Comparison of ENCODE assay signal across 27 mouse cellular contexts in genomic region chr10:67090611-67091010, GRCm38 (mm10).
"Had no signal": no experiment of that assay in that cellular context is flagged by ENCODE, and none has a peak within 500 bp of the region (broad histone marks: within the 10 kb centered on the region; RNA-seq: fewer than 3 reads in every experiment).

No protein-coding gene starts in this region.

- H3K27me3 ChIP-seq: embryonic facial prominence, embryonic 12.5 days; embryonic facial prominence, embryonic 13.5 days; embryonic facial prominence, embryonic 15.5 days; forebrain, embryonic 12.5 days; forebrain, embryonic 13.5 days; forebrain, embryonic 15.5 days had no signal

- H3K4me2 ChIP-seq: embryonic facial prominence, embryonic 12.5 days; embryonic facial prominence, embryonic 13.5 days; embryonic facial prominence, embryonic 15.5 days; forebrain, embryonic 12.5 days; forebrain, embryonic 13.5 days; forebrain, embryonic 15.5 days had no signal

- H3K9me3 ChIP-seq: embryonic facial prominence, embryonic 12.5 days; embryonic facial prominence, embryonic 13.5 days; embryonic facial prominence, embryonic 15.5 days; forebrain, embryonic 10.5 days; forebrain, embryonic 12.5 days; forebrain, embryonic 13.5 days; forebrain, embryonic 15.5 days had no signal

- H3K4me3 ChIP-seq: embryonic facial prominence, embryonic 10.5 days; embryonic facial prominence, embryonic 12.5 days; embryonic facial prominence, embryonic 13.5 days; embryonic facial prominence, embryonic 15.5 days; erythroblast, embryonic 14.5 days; forebrain, embryonic 10.5 days; forebrain, embryonic 12.5 days; forebrain, embryonic 13.5 days; forebrain, embryonic 15.5 days; gastrocnemius, adult 2 months; heart, adult 2 months had no signal

- DNase-seq: cerebellum, adult 9-10 months; cerebellum, adult 9-11 months; cerebellum, postnatal 10 days; cerebellum, postnatal 14 days; cerebellum, postnatal 25 days; cerebellum, postnatal 36 days; embryo, embryonic 11 days; forebrain, postnatal 0 days; gastrocnemius, adult 2 months; gastrocnemius, postnatal 10 days; gastrocnemius, postnatal 14 days; gastrocnemius, postnatal 25 days; gastrocnemius, postnatal 36 days; heart, adult 11 months; heart, adult 18-20 months; heart, adult 2 months had no signal

- H3K36me3 ChIP-seq: forebrain, embryonic 12.5 days; forebrain, embryonic 15.5 days had no signal

- H3K27ac ChIP-seq: embryonic facial prominence, embryonic 10.5 days; embryonic facial prominence, embryonic 12.5 days; embryonic facial prominence, embryonic 13.5 days; embryonic facial prominence, embryonic 15.5 days; forebrain, embryonic 10.5 days; forebrain, embryonic 12.5 days; forebrain, embryonic 13.5 days; forebrain, embryonic 15.5 days; gastrocnemius, adult 2 months; heart, adult 2 months had no signal

- ATAC-seq: forebrain, embryonic 13.5 days; forebrain, embryonic 14.5 days; forebrain, embryonic 15.5 days; forebrain, embryonic 16.5 days; forebrain, postnatal 0 days had no signal

- H3K9ac ChIP-seq: embryonic facial prominence, embryonic 12.5 days; embryonic facial prominence, embryonic 13.5 days; embryonic facial prominence, embryonic 15.5 days; forebrain, embryonic 12.5 days; forebrain, embryonic 13.5 days; forebrain, embryonic 15.5 days; forebrain, postnatal 0 days had no signal
